Mouse (Mus musculus) midbrain, embryonic 13.5 days (tissue): Measurements from ENCODE around the gene Clec14a. TPM values are rescaled to one million over a fixed set of nuclear protein-coding genes. Genes with fewer than 3 reads are reported as not detected.
"Not testable (repeated sequence)": the region's sequence is repeated elsewhere in the genome, so short reads cannot be mapped to it uniquely, and the experiment has no call there.

Experiments used
- ATAC-seq: fragments of 200-750 bp; cut with Nextera tagmentation; 2 replicates; pipeline ENCODE4 v1.8.0; 2017; ENCODE audit warnings: mild to moderate bottlenecking, moderate TSS enrichment, moderate library complexity
- H3K27ac ChIP-seq: fragments of 300-500 bp; sonication (generic); 2 replicates; pipeline ENCODE4 v1.5.1; 2015; ENCODE audit warnings: inconsistent platforms, mild to moderate bottlenecking, moderate library complexity
- H3K27me3 ChIP-seq: fragments of 300-500 bp; sonication (generic); 2 replicates; pipeline ENCODE4 v1.6.1; 2015; ENCODE audit warnings: mild to moderate bottlenecking, inconsistent platforms
- H3K36me3 ChIP-seq: fragments of 300-500 bp; sonication (generic); 2 replicates; pipeline ENCODE4 v1.6.1; 2015; ENCODE audit warnings: mild to moderate bottlenecking, inconsistent platforms
- H3K4me1 ChIP-seq: fragments of 300-500 bp; sonication (generic); replicated peaks from 2 replicates; pipeline ENCODE4 v1.6.1; 2015; ENCODE audit warnings: inconsistent platforms
- H3K4me2 ChIP-seq: fragments of 300-500 bp; sonication (generic); replicated peaks from 2 replicates; pipeline ENCODE4 v1.6.1; 2015; ENCODE audit warnings: moderate library complexity, mild to moderate bottlenecking, inconsistent platforms
- H3K4me3 ChIP-seq: fragments of 300-500 bp; sonication (generic); replicated peaks from 2 replicates; pipeline ENCODE4 v1.5.1; 2015; ENCODE audit warnings: mild to moderate bottlenecking, inconsistent platforms
- H3K9ac ChIP-seq: fragments of 300-500 bp; sonication (generic); replicated peaks from 2 replicates; pipeline ENCODE4 v1.6.1; 2015; ENCODE audit warnings: mild to moderate bottlenecking, inconsistent platforms
- H3K9me3 ChIP-seq: fragments of 300-500 bp; sonication (generic); 2 replicates; pipeline ENCODE4 v1.6.1; 2016; ENCODE audit warnings: mild to moderate bottlenecking, inconsistent platforms
- WGBS: fragments of 180-500 bp; shearing (Covaris S2); methylation state at CpG from one replicate; pipeline ENCODE4 v1.1.7; 2015; 5-methylcytosine and 5-hydroxymethylcytosine counted together
- polyA plus RNA-seq: library from polyadenylated mRNA; unstranded; fragments of >200 nt; fragmentation: Nextera tagmentation; extraction: Ambion mirVana; gene quantifications from 2 replicates; pipeline ENCODE4 v1.2.1, GENCODE M21; 2015

Gene Clec14a
- 3.6 and 4.2 TPM in 2 replicates for polyA plus RNA-seq

DNA sequence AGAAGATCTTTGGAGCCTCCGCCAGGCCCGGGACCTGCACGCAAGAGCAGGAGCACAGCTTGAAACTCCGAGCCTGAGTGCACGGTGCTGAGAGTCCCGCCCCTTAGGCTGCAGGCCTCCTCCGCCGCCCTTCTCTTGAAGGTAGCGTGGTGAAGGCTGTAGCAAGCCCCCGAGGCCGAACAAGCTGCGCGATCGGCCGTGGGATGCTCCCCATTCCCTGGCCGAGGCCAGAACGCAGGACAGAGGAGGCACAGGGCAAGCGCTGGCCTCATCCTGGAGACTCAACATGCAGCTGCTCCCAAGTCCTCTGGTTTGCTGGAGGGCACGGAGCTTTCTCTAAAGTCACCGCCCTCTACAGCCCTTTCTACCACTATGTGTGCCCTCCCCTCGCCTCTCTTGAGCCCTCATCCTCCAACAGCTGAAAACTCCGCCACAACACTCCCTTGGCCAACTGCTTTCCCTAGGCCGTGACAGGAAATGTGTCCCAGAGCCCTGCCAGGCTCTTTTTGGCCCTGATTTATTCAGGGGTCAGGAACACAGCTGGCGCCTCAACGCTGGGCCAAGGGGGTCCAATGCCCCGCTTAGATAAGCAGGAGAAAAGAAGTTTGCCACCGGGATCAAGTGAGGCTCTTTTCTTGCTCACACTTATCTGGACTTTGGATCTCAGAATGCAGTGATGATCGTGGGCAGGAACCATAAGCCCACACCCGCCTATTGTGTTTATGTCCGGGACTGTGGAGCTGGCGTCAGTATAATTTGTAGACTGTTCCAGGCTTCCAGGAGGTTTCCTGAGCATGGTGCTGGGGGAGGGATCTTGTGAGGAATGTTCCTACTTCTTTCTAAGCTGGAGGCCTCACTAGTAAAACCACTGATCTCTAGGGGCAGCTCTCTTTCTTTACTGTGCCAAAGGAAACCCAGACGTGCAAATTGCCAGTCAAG is at the start of gene Clec14a:
Clec14a (minus strand) TSS at position 728 of the 939 bp plus-strand sequence.
- H3K27ac ChIP-seq = no peak within 1 kb of the TSS
- H3K4me3 ChIP-seq = peak within 1 kb of the TSS; percentile 44
- H3K9ac ChIP-seq = peak within 1 kb of the TSS; percentile 66
- H3K4me2 ChIP-seq = peak within 1 kb of the TSS; percentile 77
- H3K36me3 ChIP-seq = no peaks in the 10 kb centered on the region
- H3K9me3 ChIP-seq = no peaks in the 10 kb centered on the region
- 6% methylated on average over 32 of the region's 32 CpGs for WGBS
- peak; percentile 91 for ATAC-seq
- peaks cover 16% of the 10 kb centered on the region for H3K4me1 ChIP-seq
- H3K27me3 ChIP-seq = peaks cover 11% of the 10 kb centered on the region

- no peaks in the 10 kb centered on the region for H3K9me3 ChIP-seq
- no peaks in the 10 kb centered on the region for H3K36me3 ChIP-seq
- H3K4me3 ChIP-seq = no peak overlapping the region
- WGBS = 74% methylated on average over 2 of the region's 2 CpGs
- no peak overlapping the region for H3K4me2 ChIP-seq
- H3K9ac ChIP-seq = no peak overlapping the region
- ATAC-seq = no peak
- no peaks in the 10 kb centered on the region for H3K27me3 ChIP-seq
- H3K4me1 ChIP-seq = no peaks in the 10 kb centered on the region
- H3K27ac ChIP-seq = no peak overlapping the region
Measured at GRCm38 (mm10) chr12:58307835-58308234, 38.7 kb upstream of the Clec14a start.

GRCm38 (mm10) chr12:58306402-58306801 is 37.3 kb upstream of the Clec14a start:
- 85% methylated on average over 8 of the region's 8 CpGs for WGBS
- not testable (repeated sequence) for H3K36me3 ChIP-seq

GRCm38 (mm10) chr12:58305567-58305966 is 36.5 kb upstream of the Clec14a start:
- Histone ChIP-seq H3K9me3 (no peaks in the 10 kb centered on the region), H3K27ac (no peak overlapping the region), H3K9ac (no peak overlapping the region), H3K36me3 (no peaks in the 10 kb centered on the region), H3K4me1 (no peaks in the 10 kb centered on the region), H3K4me3 (no peak overlapping the region), H3K4me2 (no peak overlapping the region), H3K27me3 (no peaks in the 10 kb centered on the region)
- WGBS = 88% methylated on average over 2 of the region's 2 CpGs
- no peak for ATAC-seq

More at GRCm38 (mm10) chr12:58306402-58306801, 37.3 kb upstream of the Clec14a start:
- not testable (repeated sequence) for H3K9me3 ChIP-seq, H3K27me3 ChIP-seq, H3K4me2 ChIP-seq, ATAC-seq, H3K4me1 ChIP-seq, H3K4me3 ChIP-seq, H3K27ac ChIP-seq, H3K9ac ChIP-seq

DNA sequence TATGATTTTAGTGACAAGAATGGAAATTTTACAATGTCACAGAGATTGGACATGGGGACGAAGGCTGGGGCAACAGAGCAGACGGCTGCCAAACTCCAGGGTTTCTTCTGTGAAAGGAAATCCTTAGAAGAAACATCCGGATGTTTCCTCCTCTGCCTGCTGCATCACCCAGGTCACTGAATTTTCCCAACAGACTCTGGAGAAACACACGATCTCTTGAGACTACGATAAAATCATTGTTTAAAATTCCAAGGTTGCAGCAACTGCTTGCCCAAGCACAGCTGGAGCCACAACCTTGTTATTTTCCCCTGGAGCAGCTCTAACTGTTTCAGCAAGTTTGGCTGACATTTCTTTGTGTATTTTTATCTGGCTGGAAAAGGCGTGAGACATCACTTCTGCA is 27.9 kb upstream of the Clec14a start:
- no peak overlapping the region for H3K27ac ChIP-seq
- no peak for ATAC-seq
- no peaks in the 10 kb centered on the region for H3K27me3 ChIP-seq
- H3K36me3 ChIP-seq = no peaks in the 10 kb centered on the region
- WGBS = 87% methylated on average over 6 of the region's 6 CpGs
- no peak overlapping the region for H3K9ac ChIP-seq
- no peaks in the 10 kb centered on the region for H3K4me1 ChIP-seq
- H3K9me3 ChIP-seq = no peaks in the 10 kb centered on the region
- no peak overlapping the region for H3K4me3 ChIP-seq
- H3K4me2 ChIP-seq = no peak overlapping the region

- H3K4me1 ChIP-seq = no peaks in the 10 kb centered on the region
- H3K9ac ChIP-seq = no peak overlapping the region
- H3K4me2 ChIP-seq = no peak overlapping the region
- no peak for ATAC-seq
- H3K36me3 ChIP-seq = no peaks in the 10 kb centered on the region
- no peaks in the 10 kb centered on the region for H3K9me3 ChIP-seq
- H3K27ac ChIP-seq = no peak overlapping the region
- no peaks in the 10 kb centered on the region for H3K27me3 ChIP-seq
- no peak overlapping the region for H3K4me3 ChIP-seq
- WGBS = 83% methylated on average over 3 of the region's 3 CpGs
Measured at GRCm38 (mm10) chr12:58285912-58286311, 16.8 kb upstream of the Clec14a start.

DNA sequence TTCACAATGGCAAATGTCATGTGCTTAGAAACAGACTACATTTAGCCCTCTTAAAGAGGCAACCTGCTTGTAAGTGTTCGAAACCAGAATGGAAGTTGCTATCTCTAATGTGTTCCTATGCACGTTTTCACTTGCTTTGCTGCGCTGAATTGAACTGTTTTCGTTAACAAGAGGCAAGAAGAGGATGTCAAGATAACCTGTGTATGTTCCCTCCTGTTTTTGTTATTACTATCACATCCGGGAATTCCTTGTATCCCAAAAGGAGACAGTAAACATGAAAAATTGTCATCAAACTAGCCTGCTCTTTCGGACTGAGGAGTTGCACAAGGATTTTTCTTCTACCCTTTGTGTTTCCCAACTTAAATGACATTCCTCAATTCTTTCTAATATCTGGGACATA is 1.4 kb upstream of the Clec14a start:
- Histone ChIP-seq H3K27me3 (peaks cover 11% of the 10 kb centered on the region), H3K9me3 (no peaks in the 10 kb centered on the region), H3K4me3 (no peak overlapping the region), H3K4me2 (no peak overlapping the region), H3K27ac (no peak overlapping the region), H3K4me1 (peaks cover 16% of the 10 kb centered on the region), H3K36me3 (no peaks in the 10 kb centered on the region), H3K9ac (no peak overlapping the region)
- no peak for ATAC-seq
- 82% methylated on average over 6 of the region's 6 CpGs for WGBS

GRCm38 (mm10) chr12:58269505-58269904 is 415 bp upstream of the Clec14a start:
- Histone ChIP-seq H3K9me3 (no peaks in the 10 kb centered on the region), H3K9ac (no peak overlapping the region), H3K4me3 (no peak overlapping the region), H3K27me3 (peaks cover 11% of the 10 kb centered on the region), H3K4me2 (no peak overlapping the region), H3K36me3 (no peaks in the 10 kb centered on the region), H3K27ac (no peak overlapping the region), H3K4me1 (peaks cover 16% of the 10 kb centered on the region)
- no peak for ATAC-seq
- WGBS = 81% methylated on average over 4 of the region's 4 CpGs

GRCm38 (mm10) chr12:58268186-58268562 is 916 bp downstream of the Clec14a start:
- Histone ChIP-seq H3K4me3 (peak overlapping the region; percentile 44), H3K9ac (peak overlapping the region; percentile 66), H3K4me2 (peak overlapping the region; percentile 77), H3K9me3 (no peaks in the 10 kb centered on the region), H3K27me3 (peaks cover 11% of the 10 kb centered on the region), H3K36me3 (no peaks in the 10 kb centered on the region), H3K27ac (no peak overlapping the region), H3K4me1 (peaks cover 16% of the 10 kb centered on the region)
- peak; percentile 78 for ATAC-seq
- WGBS = 8% methylated on average over 15 of the region's 15 CpGs

- 42% methylated on average over 8 of the region's 8 CpGs for WGBS
- Histone ChIP-seq H3K4me1 (peaks cover 16% of the 10 kb centered on the region), H3K27me3 (peaks cover 11% of the 10 kb centered on the region), H3K4me3 (peak overlapping the region; percentile 44), H3K9ac (peak overlapping the region; percentile 66; the same call in 1 of the 2 replicates), H3K9me3 (no peaks in the 10 kb centered on the region), H3K27ac (no peak overlapping the region), H3K4me2 (peak overlapping the region; percentile 77), H3K36me3 (no peaks in the 10 kb centered on the region)
- no peak; the same call in 1 of the 2 replicates for ATAC-seq
Measured at GRCm38 (mm10) chr12:58267779-58268178, 1.3 kb downstream of the Clec14a start.

DNA sequence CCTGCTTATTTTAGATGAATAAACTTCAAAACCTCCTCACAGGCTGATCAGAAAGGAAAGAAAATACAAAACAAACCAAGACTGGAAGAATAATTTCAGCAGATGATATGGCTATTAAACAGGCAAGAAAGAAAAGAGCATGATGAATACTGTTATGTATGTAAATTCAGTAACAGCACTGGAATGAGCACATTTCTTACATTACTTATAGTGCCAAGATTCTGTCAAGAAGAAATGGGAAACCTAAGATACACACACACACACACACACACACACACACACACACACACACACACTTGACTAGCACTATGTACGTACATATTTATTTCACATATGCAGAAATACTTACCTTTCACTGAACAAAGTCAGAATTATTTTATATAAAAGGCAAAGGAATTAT is 17.2 kb downstream of the Clec14a start:
- no peak overlapping the region for H3K4me3 ChIP-seq
- H3K27ac ChIP-seq = no peak overlapping the region
- H3K4me2 ChIP-seq = no peak overlapping the region
- no peak overlapping the region for H3K9ac ChIP-seq
- H3K36me3 ChIP-seq = no peaks in the 10 kb centered on the region
- no peak for ATAC-seq
- H3K9me3 ChIP-seq = no peaks in the 10 kb centered on the region
- no peaks in the 10 kb centered on the region for H3K27me3 ChIP-seq
- no peaks in the 10 kb centered on the region for H3K4me1 ChIP-seq
- WGBS = 90% methylated on average over 1 of the region's 1 CpGs

GRCm38 (mm10) chr12:58232489-58232888 is 36.6 kb downstream of the Clec14a start:
- WGBS = 89% methylated on average over 2 of the region's 2 CpGs
- H3K9ac ChIP-seq = no peak overlapping the region
- no peak for ATAC-seq
- no peak overlapping the region for H3K27ac ChIP-seq
- no peaks in the 10 kb centered on the region for H3K4me1 ChIP-seq
- no peaks in the 10 kb centered on the region for H3K9me3 ChIP-seq
- H3K4me3 ChIP-seq = no peak overlapping the region
- H3K4me2 ChIP-seq = no peak overlapping the region
- no peaks in the 10 kb centered on the region for H3K27me3 ChIP-seq
- no peaks in the 10 kb centered on the region for H3K36me3 ChIP-seq
